Mouse (Mus musculus): Measurements from ENCODE around the gene Plk1.

The Plk1 gene

GRCm38 (mm10) chr7:122193919-122194318, 34.7 kb downstream of the Plk1 start:
- DNase-seq (ENCODE audit: low read depth): peak; percentile 16

- peak; percentile 78 for DNase-seq (ENCODE audit: low read depth)
Observed at GRCm38 (mm10) chr7:122196771-122197170, 37.5 kb downstream of the Plk1 start.

GRCm38 (mm10) chr7:122197306-122197705, 38.1 kb downstream of the Plk1 start:
- DNase-seq (ENCODE audit: low read depth): peak; percentile 83

GRCm38 (mm10) chr7:122199296-122199695, 40.1 kb downstream of the Plk1 start:
- DNase-seq (ENCODE audit: low read depth): peak; percentile 74

- DNase-seq (ENCODE audit: low read depth): no peak
Observed at GRCm38 (mm10) chr7:122203936-122204335, 44.7 kb downstream of the Plk1 start.

- DNase-seq (ENCODE audit: low read depth): no peak
Observed at GRCm38 (mm10) chr7:122206121-122206520, 46.9 kb downstream of the Plk1 start.

- DNase-seq (ENCODE audit: low read depth): no peak
Observed at GRCm38 (mm10) chr7:122208276-122209021, 49.2 kb downstream of the Plk1 start.

GRCm38 (mm10) chr7:122219315-122219801, 60.1 kb downstream of the Plk1 start, which contains the start of gene Chp2:
Chp2 (plus strand) TSS chr7:122219496.
- DNase-seq (ENCODE audit: low read depth): no peak
